Mouse (Mus musculus) kidney, postnatal 25 days (tissue): ENCODE results near the gene Adap1.
"Not testable (repeated sequence)": the region's sequence is repeated elsewhere in the genome, so short reads cannot be mapped to it uniquely, and the experiment has no call there.

Source experiments
- DNase-seq, 2 experiments: peaks; one replicate each; pipeline ENCODE4 v3.0.0; 2021; ENCODE audit warnings: mixed read lengths in 2 of 2

Gene Adap1

DNA sequence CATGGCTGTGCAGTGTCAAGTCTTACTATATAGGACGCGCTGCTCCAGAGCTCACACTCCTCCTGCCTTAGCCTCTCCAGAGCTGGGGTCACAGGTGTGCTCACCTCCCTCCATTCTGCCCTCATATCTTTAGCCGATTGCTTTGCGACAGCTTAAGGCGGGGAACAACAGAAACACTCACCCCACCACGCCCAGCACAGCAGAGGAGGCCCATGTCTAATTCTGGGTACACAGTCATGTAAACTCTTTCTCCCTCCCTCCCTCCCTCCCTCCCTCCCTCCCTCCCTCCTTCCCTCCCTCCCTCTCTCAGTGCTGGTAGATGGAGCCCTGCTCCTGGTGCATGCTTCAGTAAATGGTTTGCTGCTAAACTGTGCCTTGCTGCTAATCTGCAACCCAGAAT, 24.3 kb upstream of the Adap1 start:
- DNase-seq = no peak

DNA sequence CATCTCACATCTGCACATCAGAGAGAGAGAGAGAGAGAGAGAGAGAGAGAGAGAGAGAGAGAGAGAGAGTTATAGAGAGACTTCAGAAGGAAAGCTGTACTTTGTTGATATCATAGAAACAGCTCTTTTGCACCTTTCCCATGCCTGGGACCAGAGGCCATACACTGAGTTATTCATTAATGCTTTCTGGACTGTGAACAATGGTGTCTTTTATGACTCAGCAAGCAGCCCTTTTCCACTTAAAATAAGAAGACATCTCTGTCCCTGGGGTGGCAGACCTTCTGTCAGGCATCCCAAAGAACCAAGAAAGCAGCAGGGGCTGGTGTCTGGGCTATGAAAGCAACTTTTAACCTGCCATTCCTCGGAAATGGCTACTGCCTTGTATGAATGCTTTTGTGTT, 21.8 kb upstream of the Adap1 start:
- no peak for DNase-seq

DNA sequence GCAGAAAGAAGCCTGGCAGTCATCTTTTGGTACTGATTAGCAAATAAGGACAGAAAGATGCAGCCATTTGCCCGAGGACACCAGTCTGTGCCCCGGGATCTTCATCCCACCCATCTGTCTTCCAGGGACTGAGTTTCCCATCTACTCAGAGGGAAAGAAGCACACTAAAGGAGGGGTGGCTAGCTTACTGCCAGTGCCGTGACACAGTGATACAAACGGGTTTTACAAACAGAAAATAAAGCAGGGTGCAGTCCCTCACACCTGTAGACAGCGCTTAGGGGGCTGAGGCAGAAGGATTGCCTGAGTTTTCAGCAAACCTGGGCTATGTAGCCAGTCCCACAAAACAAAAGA, 19.9 kb upstream of the Adap1 start:
- no peak for DNase-seq

- peak; percentile 97 to 98 for DNase-seq
These were observed 19.4 kb upstream of the Adap1 start for GRCm38 (mm10) chr5:139344687-139345363.

GRCm38 (mm10) chr5:139344021-139344686, 18.7 kb upstream of the Adap1 start:
- DNase-seq = peak; percentile 82 to 86

DNA sequence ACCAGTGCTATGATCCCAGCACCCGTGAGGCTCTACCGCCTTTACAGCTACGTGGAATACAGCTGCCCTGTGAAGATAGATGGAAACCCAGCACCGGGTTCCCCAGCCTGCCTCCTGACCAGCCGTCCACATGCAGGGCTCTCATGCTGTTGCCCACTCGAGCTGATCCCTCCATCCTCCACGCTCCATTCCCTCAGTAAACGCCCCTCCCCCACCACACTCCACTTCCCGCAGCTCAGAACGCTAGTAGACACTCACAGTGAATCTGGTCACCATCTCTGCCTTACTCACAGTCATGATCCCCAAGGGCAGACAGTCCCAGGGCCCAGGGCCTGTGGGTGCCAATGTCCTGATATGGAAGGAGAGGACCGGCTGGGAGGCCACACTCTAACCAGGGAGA, 13.5 kb upstream of the Adap1 start:
- DNase-seq = no peak

GRCm38 (mm10) chr5:139338403-139338802, 13.0 kb upstream of the Adap1 start:
- DNase-seq = peak; percentile 78 to 84

DNA sequence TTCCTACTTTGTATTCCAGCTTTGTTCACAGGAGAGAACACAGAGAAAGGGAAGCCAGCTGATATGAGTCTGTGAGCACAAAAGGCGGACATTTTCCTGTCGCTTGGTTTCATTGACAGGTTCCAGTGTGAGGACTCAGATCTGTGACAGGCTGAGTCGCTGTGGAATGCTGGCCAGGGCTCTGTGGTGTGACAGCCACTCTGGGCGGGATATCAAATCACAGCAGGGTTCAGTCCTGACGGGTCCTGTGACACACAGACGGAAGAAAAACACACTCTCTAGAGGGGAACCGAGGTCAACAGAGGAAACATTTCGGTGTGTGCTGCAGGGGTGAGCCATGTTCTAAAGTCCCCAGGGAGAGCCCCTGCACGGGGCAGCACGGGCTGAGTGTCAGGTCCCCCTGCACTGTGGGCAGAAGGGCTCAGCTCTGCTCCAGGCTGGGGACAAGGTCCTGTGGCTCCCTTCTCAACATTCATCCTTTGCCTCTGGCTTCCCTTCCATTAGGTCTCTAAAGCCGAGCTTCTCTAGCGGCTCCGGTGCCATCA, 12.5 kb upstream of the Adap1 start:
- DNase-seq = peak in 1 of 2 experiments; percentile 44

GRCm38 (mm10) chr5:139335634-139336033, 10.2 kb upstream of the Adap1 start:
- no peak for DNase-seq

DNA sequence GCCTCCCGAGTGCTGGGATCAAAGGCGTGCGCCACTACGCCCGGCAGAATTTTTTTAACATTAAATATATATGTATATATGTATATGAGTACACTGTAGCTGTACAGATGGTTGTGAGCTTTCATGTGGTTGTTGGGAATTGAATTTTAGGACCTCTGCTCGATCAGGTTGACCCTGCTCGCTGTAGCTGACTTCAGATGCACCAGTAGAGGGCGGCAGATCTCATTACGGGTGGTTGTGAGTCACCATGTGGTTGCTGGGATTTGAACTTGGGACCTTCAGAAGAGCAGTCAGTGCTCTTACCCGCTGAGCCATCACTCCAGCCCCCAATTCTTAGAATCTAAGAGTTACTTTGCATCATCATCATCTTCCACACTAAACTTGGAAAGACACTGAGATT, 9.0 kb upstream of the Adap1 start:
- DNase-seq = not testable (repeated sequence)

DNA sequence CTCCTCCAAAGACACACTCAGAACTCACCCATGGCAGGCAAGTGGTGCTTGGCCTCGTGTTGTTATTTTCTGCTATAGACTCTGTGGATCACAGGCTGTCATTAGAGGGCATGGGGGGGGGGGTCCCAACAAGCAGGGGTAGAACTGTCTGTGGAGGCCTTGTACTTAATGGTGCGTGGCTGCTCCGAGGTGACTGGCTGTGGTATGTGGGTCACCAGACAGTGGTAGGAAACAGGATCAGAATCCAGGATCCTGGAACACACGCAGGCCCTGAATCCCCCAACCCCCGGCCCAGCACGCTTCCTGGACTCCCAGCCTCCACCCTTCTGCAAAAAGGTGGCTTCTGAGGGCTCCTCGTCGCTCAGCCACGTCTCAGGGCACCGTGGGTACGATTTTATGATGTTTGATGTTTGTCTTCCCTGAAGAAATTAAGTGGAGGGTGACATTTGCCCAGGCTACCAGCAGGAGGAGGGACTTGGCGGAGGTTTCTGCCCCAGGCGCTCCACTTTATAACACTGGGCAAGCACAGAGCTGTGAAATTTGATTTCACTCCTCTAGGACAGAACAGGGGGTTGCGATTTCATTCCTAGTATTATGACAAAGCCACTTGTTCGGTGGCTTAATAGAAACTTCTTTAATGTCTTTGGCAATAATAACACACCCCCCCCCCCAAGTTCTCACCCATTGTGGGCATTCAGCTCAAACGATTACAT, 8.0 kb upstream of the Adap1 start:
- peak; percentile 67 to 68 for DNase-seq

- DNase-seq = peak in 1 of 2 experiments; percentile 57
These were observed 7.3 kb upstream of the Adap1 start for GRCm38 (mm10) chr5:139332590-139333272.

DNA sequence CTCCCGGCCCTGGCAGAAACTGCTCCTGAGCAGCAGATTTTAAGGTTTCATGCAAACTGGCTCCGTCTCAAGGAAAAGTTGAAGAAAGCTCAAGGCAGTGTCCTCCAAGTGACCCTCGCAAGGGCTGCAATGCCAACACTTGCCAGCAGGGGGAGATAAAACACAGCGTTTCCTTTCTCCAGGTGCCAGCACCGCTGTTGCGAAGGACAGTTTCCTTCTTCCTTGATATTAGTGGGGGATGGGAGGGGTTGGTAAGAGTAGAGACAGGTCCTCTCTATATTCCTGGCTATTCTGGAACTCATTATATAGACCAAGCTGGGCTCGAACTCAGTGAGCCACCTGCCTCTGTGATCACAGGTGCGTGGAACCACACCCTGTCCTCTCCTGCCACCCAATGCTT, 6.3 kb upstream of the Adap1 start:
- peak; percentile 87 to 92 for DNase-seq

GRCm38 (mm10) chr5:139330766-139331165, 5.3 kb upstream of the Adap1 start:
- DNase-seq = no peak

DNA sequence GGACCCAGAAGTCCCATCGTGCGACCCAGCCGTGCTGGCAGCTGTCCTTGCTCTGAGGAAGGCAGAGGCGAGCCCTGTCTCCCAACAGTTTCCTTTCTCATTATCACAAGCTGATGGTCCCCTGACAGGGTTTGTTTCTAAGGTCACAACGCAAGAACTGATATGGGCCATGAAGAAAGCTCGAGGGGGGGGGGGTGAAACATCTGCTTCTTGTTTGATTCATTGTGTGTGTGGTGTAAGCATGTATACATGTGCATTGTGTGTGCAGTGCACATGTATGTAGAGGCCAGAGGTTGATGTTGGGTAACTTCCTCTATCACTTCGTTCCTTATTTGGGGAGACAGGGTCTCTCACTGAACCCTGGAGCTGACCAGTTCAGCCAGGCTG, 2.2 kb upstream of the Adap1 start:
- no peak for DNase-seq

GRCm38 (mm10) chr5:139326986-139327633, 1.7 kb upstream of the Adap1 start:
- no peak for DNase-seq

DNA sequence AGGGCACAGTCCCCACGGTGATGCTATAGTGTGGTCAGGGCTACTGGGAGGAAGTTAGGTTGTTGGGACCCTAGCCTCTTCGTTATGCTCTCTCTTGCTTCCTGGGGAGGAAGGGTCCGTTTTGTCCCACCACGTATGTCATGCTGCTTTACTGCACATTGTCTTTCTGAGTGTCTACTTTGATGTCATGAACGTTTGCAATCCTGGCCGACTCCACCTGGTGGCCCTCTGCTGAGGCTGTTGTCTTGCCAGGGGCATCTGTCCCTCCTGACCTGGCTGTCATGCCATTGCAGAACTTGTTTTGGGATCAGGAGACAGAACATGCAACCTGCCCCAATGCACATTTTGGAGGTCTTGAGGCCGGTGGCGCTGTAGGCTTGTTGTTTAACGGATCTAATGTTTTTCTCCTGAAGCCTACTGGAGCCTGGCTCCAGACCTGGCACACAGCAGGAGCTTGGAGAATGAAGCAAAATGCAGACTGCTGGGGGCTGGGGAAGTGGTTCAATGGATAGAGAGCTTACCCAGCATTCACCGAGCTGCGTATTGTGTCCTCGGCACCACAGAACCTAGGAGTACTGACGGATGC, 782 bp upstream of the Adap1 start:
- DNase-seq = no peak

- DNase-seq = peak in 1 of 2 experiments; percentile 64
These were observed 579 bp downstream of the Adap1 start for GRCm38 (mm10) chr5:139324691-139325394.

DNA sequence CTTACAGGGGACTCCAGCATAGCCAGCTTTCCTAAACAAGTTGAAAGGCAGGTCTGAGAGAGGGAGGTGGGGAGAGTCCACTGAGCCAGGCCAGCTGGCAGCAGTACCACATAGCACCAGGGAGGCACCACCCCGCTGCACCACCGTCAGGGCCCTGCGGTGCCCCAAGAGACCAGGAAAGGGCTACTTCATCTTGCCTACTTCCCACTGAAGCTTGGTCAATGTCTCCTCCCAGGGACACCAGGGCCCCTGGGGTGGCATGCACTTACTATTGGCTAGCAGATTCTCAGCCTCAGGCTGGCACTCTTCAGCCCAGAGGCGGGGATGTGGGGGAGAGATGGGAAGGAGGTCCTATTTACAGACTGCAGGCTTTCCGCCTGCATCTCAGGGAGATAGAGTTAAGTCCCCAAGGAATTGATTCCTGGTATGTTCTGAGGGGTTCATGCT, 1.4 kb downstream of the Adap1 start:
- DNase-seq = peak; percentile 41 to 69

GRCm38 (mm10) chr5:139323260-139323924, 2.0 kb downstream of the Adap1 start:
- DNase-seq = peak; percentile 76 to 81

DNA sequence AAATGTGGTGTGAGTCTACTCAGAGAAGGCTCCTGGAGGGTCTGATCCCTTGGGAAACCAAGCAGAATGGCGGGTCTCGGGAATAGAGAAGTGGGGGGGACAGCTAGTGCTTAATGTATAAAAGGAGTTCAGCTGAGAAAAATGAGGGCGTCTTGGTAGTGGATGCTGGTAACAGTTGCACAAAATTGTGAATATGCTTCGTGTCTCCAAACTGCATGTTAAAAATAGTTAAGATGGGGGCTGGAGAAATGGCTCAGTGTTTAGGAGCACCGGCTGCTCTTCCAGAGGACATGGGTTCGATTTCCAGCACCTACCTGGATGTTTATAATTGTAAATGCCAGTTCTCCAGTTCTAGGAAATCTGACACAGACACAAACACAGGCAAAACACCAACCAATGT, 4.1 kb downstream of the Adap1 start:
- DNase-seq = no peak
